Mouse (Mus musculus) myocyte (in vitro differentiated cells): Measurements from ENCODE around the gene Akap8l. TPM values are rescaled to one million over a fixed set of nuclear protein-coding genes. Genes with fewer than 3 reads are reported as not detected.

Source experiments
- H3K27me3 ChIP-seq: one replicate; pipeline ENCODE4 v1.6.1; 2011; ENCODE audit not compliant: control insufficient read depth, insufficient read depth, insufficient read length
- H3K36me3 ChIP-seq: one replicate; pipeline ENCODE4 v1.6.1; 2011; ENCODE audit not compliant: control insufficient read depth, insufficient read depth
- H3K4me2 ChIP-seq: one replicate; pipeline ENCODE4 v1.6.1; 2011; ENCODE audit warnings: low read depth, control low read depth
- H3K4me3 ChIP-seq: one replicate; pipeline ENCODE4 v1.5.1; 2011; ENCODE audit warnings: mild to moderate bottlenecking, control low read depth, moderate library complexity
- H3K79me2 ChIP-seq: one replicate; pipeline ENCODE4 v1.6.1; 2011; ENCODE audit not compliant: control insufficient read depth, insufficient read depth
- H3ac ChIP-seq: one replicate; pipeline ENCODE4 v1.6.1; 2011; ENCODE audit not compliant: control insufficient read depth, insufficient read length
- CEBPB ChIP-seq: IDR thresholded peaks from 2 replicates; pipeline ENCODE4 v1.6.1; 2011; ENCODE audit warnings: mild to moderate bottlenecking, moderate library complexity; ENCODE audit not compliant: poor library complexity, insufficient read depth, severe bottlenecking
- E2F4 ChIP-seq: IDR thresholded peaks from one replicate; pipeline ENCODE4 v1.6.1; 2011; ENCODE audit warnings: mild to moderate bottlenecking, control low read depth, moderate library complexity; ENCODE audit not compliant: insufficient read depth
- MAX ChIP-seq: IDR thresholded peaks from one replicate; pipeline ENCODE4 v1.6.1; 2011; ENCODE audit warnings: low read depth, mild to moderate bottlenecking, control low read depth
- MYOD1 ChIP-seq, 3 experiments: IDR thresholded peaks; one replicate each; pipeline ENCODE4 v1.6.1; 2011; ENCODE audit warnings: control low read depth in 2 of 3, low read depth in 2 of 3, mild to moderate bottlenecking in 2 of 3, moderate library complexity in 1 of 3; ENCODE audit not compliant: insufficient read length in 2 of 3, control insufficient read depth in 1 of 3
- MYOG ChIP-seq, 3 experiments: IDR thresholded peaks; one replicate each; pipeline ENCODE4 v1.6.1; 2011; ENCODE audit warnings: control low read depth in 2 of 3, low read depth in 2 of 3, mild to moderate bottlenecking in 2 of 3; ENCODE audit not compliant: insufficient read length in 2 of 3, control insufficient read depth in 1 of 3, insufficient read depth in 1 of 3
- POLR2A ChIP-seq: IDR thresholded peaks from one replicate; pipeline ENCODE4 v1.6.1; 2011; ENCODE audit warnings: low read depth, mild to moderate bottlenecking, control low read depth, moderate library complexity; ENCODE audit not compliant: insufficient read length
- POLR2AphosphoS2 ChIP-seq: IDR thresholded peaks from one replicate; pipeline ENCODE4 v1.6.1; 2011; ENCODE audit warnings: low read depth, control low read depth; ENCODE audit not compliant: insufficient read length
- REST ChIP-seq: IDR thresholded peaks from one replicate; pipeline ENCODE4 v1.6.1; 2011; ENCODE audit warnings: mild to moderate bottlenecking, control low read depth, moderate library complexity; ENCODE audit not compliant: insufficient read depth, insufficient read length
- SRF ChIP-seq: IDR thresholded peaks from one replicate; pipeline ENCODE4 v1.6.1; 2011; ENCODE audit warnings: low read depth; ENCODE audit not compliant: control insufficient read depth, insufficient read length
- TCF12 ChIP-seq: IDR thresholded peaks from one replicate; pipeline ENCODE4 v1.6.1; 2011; ENCODE audit warnings: mild to moderate bottlenecking, control low read depth; ENCODE audit not compliant: poor library complexity, insufficient read depth, severe bottlenecking
- TCF3 ChIP-seq: IDR thresholded peaks from one replicate; pipeline ENCODE4 v1.6.1; 2011; ENCODE audit warnings: low read depth, control low read depth; ENCODE audit not compliant: insufficient read length
- USF1 ChIP-seq: IDR thresholded peaks from one replicate; pipeline ENCODE4 v1.6.1; 2011; ENCODE audit warnings: low read depth, mild to moderate bottlenecking, control low read depth, moderate library complexity
- polyA plus RNA-seq: library from polyadenylated mRNA; unstranded; fragments of >200 nt; fragmentation: generic; extraction: Trizol; gene quantifications from one replicate; pipeline ENCODE4 v1.2.1, GENCODE M21; 2012; ENCODE audit warnings: missing spikeins

Akap8l gene
- polyA plus RNA-seq, 1 experiment, result 31.7 TPM

GRCm38 (mm10) chr17:32315560-32315959, 34.8 kb downstream of the Akap8l start:
- Histone ChIP-seq H3K36me3 (peaks cover 61% of the 10 kb centered on the region), H3ac (no peak overlapping the region), H3K27me3 (no peaks in the 10 kb centered on the region), H3K4me2 (no peak overlapping the region), H3K4me3 (no peak overlapping the region), H3K79me2 (peaks cover 35% of the 10 kb centered on the region)
- TF ChIP-seq MAX (no peak), SRF (no peak), POLR2A (no peak), E2F4 (no peak), REST (no peak), USF1 (no peak), TCF3 (no peak), CEBPB (no peak), MYOG (IDR thresholded peaks at IDR 0.05; ENCODE audit: control insufficient read depth in 1 of 3, insufficient read depth in 1 of 3, insufficient read length in 2 of 3, low read depth in 2 of 3) (no peak), TCF12 (no peak), MYOD1 (IDR thresholded peaks at IDR 0.05; ENCODE audit: control insufficient read depth in 1 of 3, insufficient read length in 2 of 3, low read depth in 2 of 3) (no peak), POLR2AphosphoS2 (no peak)

GRCm38 (mm10) chr17:32313892-32314291, 36.5 kb downstream of the Akap8l start:
- H3K36me3 ChIP-seq, result peaks cover 74% of the 10 kb centered on the region
- peaks cover 19% of the 10 kb centered on the region for H3K79me2 ChIP-seq
- no peaks in the 10 kb centered on the region for H3K27me3 ChIP-seq
- H3K4me3 ChIP-seq, result no peak overlapping the region
- H3K4me2 ChIP-seq, result no peak overlapping the region
- no peak for TF ChIP-seq REST
- no peak for TF ChIP-seq TCF3
- TF ChIP-seq MAX, result no peak
- no peak overlapping the region for H3ac ChIP-seq

GRCm38 (mm10) chr17:32312801-32313200, 37.6 kb downstream of the Akap8l start:
- no peak overlapping the region for H3K4me2 ChIP-seq
- no peak overlapping the region for H3ac ChIP-seq
- no peak overlapping the region for H3K4me3 ChIP-seq
- no peak for TF ChIP-seq POLR2A
- no peak for TF ChIP-seq POLR2AphosphoS2
- TF ChIP-seq TCF3, result no peak
- no peak for TF ChIP-seq USF1
- TF ChIP-seq TCF12, result no peak
- TF ChIP-seq CEBPB, result no peak
- TF ChIP-seq REST, result no peak
- no peak for TF ChIP-seq MAX
- no peak for TF ChIP-seq MYOD1 (IDR thresholded peaks at IDR 0.05; ENCODE audit: control insufficient read depth in 1 of 3, insufficient read length in 2 of 3, low read depth in 2 of 3)
- no peak for TF ChIP-seq MYOG (IDR thresholded peaks at IDR 0.05; ENCODE audit: control insufficient read depth in 1 of 3, insufficient read depth in 1 of 3, insufficient read length in 2 of 3, low read depth in 2 of 3)
- TF ChIP-seq SRF, result no peak
- TF ChIP-seq E2F4, result no peak
- peaks cover 74% of the 10 kb centered on the region for H3K36me3 ChIP-seq
- H3K27me3 ChIP-seq, result no peaks in the 10 kb centered on the region
- H3K79me2 ChIP-seq, result peaks cover 8% of the 10 kb centered on the region

- Histone ChIP-seq H3K79me2 (no peaks in the 10 kb centered on the region), H3ac (no peak overlapping the region)
- TF ChIP-seq MYOG (IDR thresholded peaks at IDR 0.05; ENCODE audit: control insufficient read depth in 1 of 3, insufficient read depth in 1 of 3, insufficient read length in 2 of 3, low read depth in 2 of 3) (no peak), REST (no peak), MAX (no peak), POLR2A (no peak), USF1 (no peak), CEBPB (no peak), SRF (no peak), TCF12 (no peak), E2F4 (no peak), TCF3 (no peak), POLR2AphosphoS2 (no peak), MYOD1 (IDR thresholded peaks at IDR 0.05; ENCODE audit: control insufficient read depth in 1 of 3, insufficient read length in 2 of 3, low read depth in 2 of 3) (no peak)
Observed at GRCm38 (mm10) chr17:32307963-32308362, 42.4 kb downstream of the Akap8l start.

GRCm38 (mm10) chr17:32298125-32298524, 52.3 kb downstream of the Akap8l start:
- Histone ChIP-seq H3K27me3 (no peaks in the 10 kb centered on the region), H3K79me2 (no peaks in the 10 kb centered on the region), H3ac (no peak overlapping the region), H3K4me3 (no peak overlapping the region), H3K4me2 (no peak overlapping the region), H3K36me3 (no peaks in the 10 kb centered on the region)
- no peak for TF ChIP-seq POLR2AphosphoS2

More at GRCm38 (mm10) chr17:32307963-32308362, 42.4 kb downstream of the Akap8l start:
- Histone ChIP-seq H3K27me3 (no peaks in the 10 kb centered on the region), H3K36me3 (peaks cover 61% of the 10 kb centered on the region), H3K4me2 (no peak overlapping the region), H3K4me3 (no peak overlapping the region)
